Mouse (Mus musculus): ENCODE measurements around the gene Polg.

- TF ChIP-seq POLR2A (IDR thresholded peaks at IDR 0.05; ENCODE audit: low read depth, low read length) (no peak), CTCF (IDR thresholded peaks at IDR 0.05; ENCODE audit: extremely low read depth, insufficient read depth, insufficient read length, insufficient replicate concordance) (no peak)
Measured at GRCm38 (mm10) chr7:79499596-79500570, 33.7 kb upstream of the Polg start.

Data from spleen, adult 2 months (tissue).